ENCODE assay signal across 18 mouse cellular contexts in genomic region chr6:135078420-135078819, GRCm38 (mm10). TPM values are rescaled to one million over a fixed set of nuclear protein-coding genes. Genes with fewer than 3 reads are reported as not detected.
"Had no signal": no experiment of that assay in that cellular context is flagged by ENCODE, and none has a peak within 500 bp of the region (broad histone marks: within the 10 kb centered on the region; RNA-seq: fewer than 3 reads in every experiment).

No protein-coding gene starts in this region.

- H3K36me3 ChIP-seq: limb, embryonic 12.5 days; midbrain, embryonic 13.5 days had no signal

- H3K9ac ChIP-seq: limb, embryonic 12.5 days; midbrain, embryonic 13.5 days; stomach, embryonic 15.5 days had no signal

- H3K4me1 ChIP-seq: limb, embryonic 12.5 days; midbrain, embryonic 13.5 days; stomach, embryonic 15.5 days had no signal

- DNase-seq: kidney, adult 8-10 months; kidney, postnatal 4 days; liver; lung, postnatal 14 days; right cerebral cortex, postnatal 14 days; thymus, adult 18-20 months; thymus, postnatal 14 days had no signal

- H3K4me2 ChIP-seq: limb, embryonic 12.5 days; midbrain, embryonic 13.5 days; stomach, embryonic 15.5 days had no signal

- H3K27ac ChIP-seq: layer of hippocampus, adult 2 months; limb, embryonic 12.5 days; midbrain, embryonic 13.5 days; stomach, embryonic 15.5 days had no signal

- ATAC-seq: intestine, postnatal 0 days; midbrain, embryonic 13.5 days had no signal

- H3K27me3 ChIP-seq: limb, embryonic 12.5 days; stomach, embryonic 15.5 days had no signal

- H3K9me3 ChIP-seq: limb, embryonic 12.5 days; midbrain, embryonic 13.5 days; stomach, embryonic 15.5 days had no signal

- H3K4me3 ChIP-seq: layer of hippocampus, adult 2 months; limb, embryonic 12.5 days; midbrain, embryonic 13.5 days; stomach, embryonic 15.5 days had no signal

RNA-seq across cellular contexts. Expression of gene Gprc5a, which starts 13.0 kb away (rescaled TPM):
- total RNA-seq: megakaryocyte progenitor cell, adult 5-6 weeks; midbrain, postnatal 0 days had no signal

RNA-seq across cellular contexts. Expression of gene Gprc5d, which starts 39.7 kb away (rescaled TPM):
- total RNA-seq: layer of hippocampus, adult 2 months; layer of hippocampus, postnatal 10 days; left cerebral cortex, postnatal 36 days; megakaryocyte progenitor cell, adult 5-6 weeks; midbrain, postnatal 0 days had no signal
- polyA plus RNA-seq: intestine, postnatal 0 days; kidney, embryonic 16.5 days; limb, embryonic 12.5 days; neural tube, embryonic 14.5 days; stomach, embryonic 15.5 days had no signal
